Mouse (Mus musculus) right cerebral cortex, postnatal 10 days (tissue): ENCODE measurements around the gene Txk.

Experiments used
- DNase-seq, 2 experiments: peaks; one replicate each; pipeline ENCODE4 v3.0.0; 2021; ENCODE audit warnings: low spot score in 2 of 2

Txk gene

DNA sequence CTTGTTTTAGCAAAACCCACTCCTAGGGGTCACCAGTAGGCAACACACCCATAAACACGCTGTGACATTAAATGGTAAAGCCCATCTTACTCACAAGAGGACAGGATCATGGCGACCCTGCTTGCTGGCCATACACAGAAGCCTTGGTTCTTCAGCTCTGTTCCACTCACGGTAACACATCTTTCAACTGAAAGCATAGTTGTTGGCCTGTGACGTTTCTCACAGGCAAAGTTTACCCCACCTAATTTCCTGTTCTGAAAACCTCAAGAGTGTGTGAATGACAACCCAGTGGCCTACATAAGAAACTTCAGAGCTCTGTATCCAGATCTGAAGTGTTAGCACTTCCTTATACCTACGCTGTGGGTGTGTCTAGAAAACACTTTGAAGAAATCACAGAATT is at the start of gene Txk:
Gene Txk (minus strand): TSS at position 193 of the 400 bp plus-strand sequence.
- DNase-seq, result no peak

GRCm38 (mm10) chr5:72798563-72798962 is 46.0 kb upstream of the Txk start:
- no peak for DNase-seq

DNA sequence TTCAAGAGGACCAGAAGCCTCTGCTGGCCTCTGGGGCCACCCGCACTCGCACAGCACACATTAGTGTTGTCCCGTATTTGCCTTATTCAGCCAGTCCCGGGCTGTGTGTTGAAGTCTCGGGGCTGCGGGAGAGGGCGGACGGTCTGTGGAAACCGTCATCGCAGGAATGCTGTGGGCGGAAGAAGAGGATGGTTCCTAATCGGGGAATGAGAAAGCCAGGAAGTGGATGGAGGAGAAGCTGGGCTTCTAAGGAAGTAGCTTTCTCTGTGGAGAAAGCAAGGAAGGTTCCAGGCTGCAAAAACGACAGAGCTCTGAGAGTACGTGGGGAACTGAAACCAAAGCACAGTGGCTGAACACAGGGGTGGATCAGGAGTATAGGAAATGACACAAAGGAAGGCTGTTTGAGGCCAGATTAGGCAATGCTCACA is 43.6 kb upstream of the Txk start:
- no peak for DNase-seq

GRCm38 (mm10) chr5:72793309-72793850 is 40.8 kb upstream of the Txk start:
- no peak for DNase-seq

- no peak for DNase-seq
Observed at GRCm38 (mm10) chr5:72791789-72792188, 39.2 kb upstream of the Txk start.

DNA sequence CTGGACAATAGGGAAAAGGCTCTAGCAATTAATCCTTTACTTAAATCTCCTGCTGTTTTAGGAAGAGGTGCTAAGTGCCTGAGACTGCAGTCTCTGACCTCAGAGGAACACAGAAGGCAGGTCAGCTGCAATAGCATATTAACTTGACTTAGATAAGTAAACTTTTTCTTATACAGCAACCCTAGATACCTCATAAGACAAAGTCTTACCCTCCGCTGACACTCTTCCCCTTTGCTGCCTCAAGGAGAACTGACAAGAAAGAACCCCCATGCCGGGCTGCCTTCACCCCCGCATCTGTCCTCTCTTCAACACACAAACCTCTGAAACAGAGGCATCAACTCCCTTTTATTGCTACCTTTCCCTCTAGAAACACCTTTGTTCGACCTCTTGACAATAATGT is 38.8 kb upstream of the Txk start:
- no peak for DNase-seq

GRCm38 (mm10) chr5:72785451-72785850 is 32.9 kb upstream of the Txk start:
- DNase-seq, result no peak

GRCm38 (mm10) chr5:72784719-72785118 is 32.1 kb upstream of the Txk start:
- DNase-seq, result no peak

DNA sequence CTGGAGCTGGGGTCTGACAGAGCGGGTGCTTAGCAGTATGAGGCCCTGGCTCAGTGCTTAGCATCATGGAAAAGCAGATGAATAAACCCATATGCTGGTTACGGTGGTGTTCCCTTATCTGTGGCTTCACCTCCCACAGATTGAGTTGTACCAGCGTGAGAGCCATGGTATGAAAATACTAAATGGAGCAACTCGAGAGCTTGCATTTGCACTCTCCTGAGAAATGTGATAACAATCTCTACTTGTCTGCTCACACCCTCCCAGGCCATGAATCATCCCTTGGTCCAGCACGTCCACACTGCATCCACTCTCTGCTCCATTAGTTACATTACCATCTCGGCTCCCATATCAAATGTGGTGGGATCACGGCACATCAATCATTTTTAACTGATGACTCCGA is 31.4 kb upstream of the Txk start:
- DNase-seq, result no peak

DNA sequence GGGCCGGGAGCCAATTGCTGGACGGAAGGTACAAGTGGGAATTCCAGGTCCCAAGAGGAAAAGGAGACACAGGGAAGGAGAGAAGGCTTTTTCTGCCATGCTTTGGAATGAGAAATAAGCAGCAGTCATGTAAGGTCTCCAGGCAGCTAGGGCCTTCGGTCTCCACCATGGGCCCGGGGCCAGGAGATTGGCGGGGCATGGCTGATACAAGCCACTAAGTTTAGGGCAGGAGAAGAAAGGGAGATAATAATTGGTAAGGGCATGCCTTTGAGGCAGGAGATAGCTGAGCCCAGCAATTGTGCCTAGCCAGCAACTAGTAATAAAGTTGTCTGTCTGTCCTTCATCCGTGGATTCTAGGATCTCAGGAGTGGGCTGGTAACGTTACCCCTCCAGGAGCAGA is 30.5 kb upstream of the Txk start:
- DNase-seq, result no peak

DNA sequence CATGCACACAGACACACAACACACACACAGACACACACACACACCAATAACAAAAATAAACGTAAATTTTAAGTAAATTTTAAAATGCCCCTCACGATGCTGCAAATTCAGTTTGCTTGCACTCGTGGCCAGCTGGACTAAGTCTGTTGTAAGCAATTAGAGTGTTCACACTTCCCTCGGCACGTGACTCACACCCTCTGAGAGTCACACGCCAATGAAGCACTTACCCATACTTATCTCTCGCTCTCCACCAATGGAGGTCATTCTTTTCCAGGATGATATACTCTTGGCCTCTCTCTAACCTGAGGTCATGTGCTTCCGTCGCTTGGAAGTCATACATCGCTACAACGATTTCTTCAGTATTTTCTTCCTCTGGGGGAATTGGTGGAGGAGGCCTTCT is 29.2 kb upstream of the Txk start:
- no peak for DNase-seq

GRCm38 (mm10) chr5:72776595-72776994 is 24.0 kb upstream of the Txk start:
- no peak for DNase-seq

DNA sequence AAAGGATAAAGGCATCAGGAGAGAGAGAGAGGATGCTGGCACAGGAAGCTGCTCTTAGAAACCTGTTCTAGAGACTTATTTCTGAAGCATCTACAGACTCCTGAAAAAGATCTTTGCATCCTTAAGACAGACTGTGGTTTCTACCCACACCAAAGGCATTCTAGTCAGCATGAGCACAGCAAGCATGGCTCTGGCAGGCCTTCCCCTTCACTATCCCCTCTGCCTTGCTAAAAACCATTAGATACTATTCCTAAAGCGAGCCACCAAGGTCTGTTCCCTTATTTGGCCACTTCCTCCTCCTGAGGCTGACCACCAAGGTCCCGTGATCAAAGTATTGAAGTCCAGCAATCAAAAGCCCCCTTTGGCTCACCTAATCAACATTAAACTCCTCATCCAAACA is 23.6 kb upstream of the Txk start:
- no peak for DNase-seq

DNA sequence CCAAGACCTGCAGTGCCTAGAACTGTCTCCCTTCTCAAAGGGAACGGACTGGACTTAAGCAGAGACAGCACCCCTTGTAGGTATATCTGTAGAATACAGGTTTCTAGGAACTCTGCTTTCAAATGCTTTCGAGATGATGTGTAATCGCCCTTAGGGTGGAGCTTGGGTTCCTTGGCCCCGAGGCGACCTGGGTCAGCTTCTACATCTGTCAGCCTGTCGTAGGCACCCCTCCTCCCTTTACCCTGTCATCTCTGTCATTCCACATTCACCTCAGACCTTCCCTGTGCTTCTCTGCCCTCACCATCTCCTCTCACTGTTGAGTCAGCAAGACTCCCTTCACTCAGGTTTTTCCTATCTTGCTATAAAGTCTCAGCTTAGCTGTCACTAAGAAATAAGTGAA is 17.3 kb upstream of the Txk start:
- DNase-seq, result no peak

- no peak for DNase-seq
Observed at GRCm38 (mm10) chr5:72763546-72763945, 11.0 kb upstream of the Txk start.

DNA sequence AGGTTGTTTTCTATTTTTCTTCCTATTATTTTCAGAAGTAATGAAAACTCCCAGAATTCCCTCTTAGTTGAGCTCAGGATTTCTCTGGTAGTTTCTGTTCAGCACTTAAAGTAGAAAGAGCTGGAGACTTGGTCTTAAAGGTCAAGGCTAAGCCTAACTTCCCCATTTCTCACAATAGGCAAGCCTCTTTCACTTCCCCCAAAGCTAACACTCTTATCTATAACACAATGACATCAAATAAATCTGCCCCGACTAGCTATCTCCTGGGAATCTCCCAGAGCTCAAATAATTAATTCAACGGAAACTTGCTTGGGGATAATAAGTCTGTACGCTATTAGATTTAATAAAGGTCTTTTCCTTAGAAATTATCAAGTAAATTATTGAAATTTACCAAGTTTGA is 10.4 kb upstream of the Txk start:
- DNase-seq, result no peak

DNA sequence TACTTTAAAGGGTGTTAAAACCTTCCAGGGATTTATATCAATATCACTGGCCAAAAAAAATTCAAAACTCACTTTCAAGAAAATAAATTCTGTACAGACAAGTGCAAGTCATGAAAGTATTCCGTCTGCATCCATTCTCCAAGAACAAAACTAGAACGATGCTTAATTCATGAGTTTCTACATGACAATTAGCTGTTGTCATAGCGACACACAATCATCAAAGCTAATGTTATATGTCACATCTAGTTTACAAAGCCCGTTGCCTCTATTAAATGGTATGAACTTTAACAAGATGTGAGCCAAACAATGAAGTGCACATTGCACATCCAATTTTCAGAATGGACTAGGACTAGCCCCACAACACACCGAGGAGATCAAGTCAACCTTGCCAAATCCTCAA is 9.2 kb upstream of the Txk start:
- no peak for DNase-seq

GRCm38 (mm10) chr5:72761237-72761636 is 8.7 kb upstream of the Txk start:
- DNase-seq, result no peak

GRCm38 (mm10) chr5:72758925-72759924 is 6.6 kb upstream of the Txk start:
- DNase-seq, result no peak

DNA sequence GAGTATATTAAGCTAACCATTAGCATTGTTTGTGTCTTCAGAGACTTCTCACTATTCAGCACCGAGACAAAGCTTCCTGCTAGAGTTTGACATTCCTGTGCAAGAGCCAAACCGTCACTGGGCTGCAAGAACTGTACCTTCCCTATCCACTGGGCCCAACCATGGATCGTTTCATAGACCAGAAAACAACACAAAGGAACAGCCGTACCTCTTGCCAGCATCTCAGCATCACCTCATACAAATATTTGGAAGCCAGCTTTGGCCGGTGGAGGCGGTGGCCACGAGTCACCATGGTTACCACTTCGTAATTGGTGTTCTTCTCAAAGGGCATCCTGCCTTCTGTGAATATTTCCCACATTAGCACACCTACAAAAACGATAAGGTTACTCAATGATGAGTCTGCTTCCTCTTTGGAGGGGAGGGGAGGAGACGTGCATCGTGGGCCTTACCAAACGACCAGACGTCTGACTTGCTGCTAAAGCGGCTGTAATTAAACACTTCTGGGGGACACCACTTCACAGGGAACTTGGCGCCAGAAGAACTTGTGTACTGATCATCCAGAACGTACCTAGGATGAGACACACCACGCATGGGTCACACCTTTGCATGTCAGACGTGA is 4.7 kb upstream of the Txk start:
- no peak for DNase-seq

DNA sequence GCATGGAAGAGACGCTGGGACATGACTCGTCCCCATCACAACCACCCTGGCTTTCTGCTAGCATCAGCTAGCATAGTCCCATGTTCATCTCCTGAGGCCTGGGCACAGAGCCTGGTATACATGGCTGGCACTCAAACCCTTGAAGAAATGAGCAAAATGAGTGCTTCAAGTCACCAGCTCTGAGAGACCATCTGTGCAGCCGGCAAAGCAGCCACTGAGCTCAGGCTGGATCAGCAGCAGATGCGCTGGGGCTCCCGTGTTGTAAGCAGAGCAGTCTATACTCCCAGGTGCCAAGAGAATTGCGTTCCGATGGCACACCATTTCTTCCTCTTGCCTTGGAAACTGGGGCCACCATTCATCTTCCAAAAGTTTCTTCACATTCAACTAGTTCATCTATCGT is 3.4 kb upstream of the Txk start:
- DNase-seq, result peak; percentile 75 to 88

GRCm38 (mm10) chr5:72755035-72755434 is 2.5 kb upstream of the Txk start:
- no peak for DNase-seq
